Mouse (Mus musculus): ENCODE results near the gene Tldc1. TPM values are rescaled to one million over a fixed set of nuclear protein-coding genes. Genes with fewer than 3 reads are reported as not detected.

Gene Tldc1
- polyA plus RNA-seq, 1 experiment, result 7.4 TPM

DNA sequence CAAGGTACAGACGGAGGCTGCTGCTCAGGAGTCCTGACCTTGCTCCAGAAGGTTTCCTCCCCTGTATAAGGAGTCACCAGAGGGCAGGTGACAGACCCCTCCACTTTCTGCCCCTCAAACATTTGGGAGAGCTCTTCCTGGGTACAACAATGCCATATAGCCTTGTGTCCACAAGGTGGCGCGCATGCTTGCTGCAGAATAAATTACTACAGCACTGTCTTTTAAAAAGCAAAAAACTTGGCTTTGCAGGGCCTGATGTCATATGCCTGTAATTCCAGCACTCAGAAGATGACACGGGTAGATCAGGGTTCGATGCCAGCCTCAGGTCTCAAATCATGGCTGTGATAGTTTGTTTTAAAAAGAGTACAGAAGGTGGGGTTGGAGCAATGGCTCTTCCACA is 4.5 kb upstream of the Tldc1 start:
- 5% methylated on average over 5 of the region's 5 CpGs for WGBS
- TF ChIP-seq POLR2A (IDR thresholded peaks at IDR 0.05; ENCODE audit: low read depth, low read length) (no peak), CTCF (IDR thresholded peaks at IDR 0.05; ENCODE audit: extremely low read depth, insufficient read length, insufficient replicate concordance, low read depth, low read length) (peak; percentile 79; the same call in 1 of the 2 replicates)
- H3K4me3 ChIP-seq (ENCODE audit: low read depth, low read length), result no peak overlapping the region
- H3K27ac ChIP-seq (ENCODE audit: insufficient read depth, low read depth, low read length), result no peak overlapping the region
- H3K27me3 ChIP-seq (ENCODE audit: control insufficient read depth, insufficient read depth, low read length), result no peaks in the 10 kb centered on the region
- H3K4me1 ChIP-seq (ENCODE audit: control insufficient read depth, insufficient read depth, insufficient read length, low read length), result peaks cover 14% of the 10 kb centered on the region
- no peaks in the 10 kb centered on the region for H3K36me3 ChIP-seq (ENCODE audit: control insufficient read depth, insufficient read depth, low read length)

DNA sequence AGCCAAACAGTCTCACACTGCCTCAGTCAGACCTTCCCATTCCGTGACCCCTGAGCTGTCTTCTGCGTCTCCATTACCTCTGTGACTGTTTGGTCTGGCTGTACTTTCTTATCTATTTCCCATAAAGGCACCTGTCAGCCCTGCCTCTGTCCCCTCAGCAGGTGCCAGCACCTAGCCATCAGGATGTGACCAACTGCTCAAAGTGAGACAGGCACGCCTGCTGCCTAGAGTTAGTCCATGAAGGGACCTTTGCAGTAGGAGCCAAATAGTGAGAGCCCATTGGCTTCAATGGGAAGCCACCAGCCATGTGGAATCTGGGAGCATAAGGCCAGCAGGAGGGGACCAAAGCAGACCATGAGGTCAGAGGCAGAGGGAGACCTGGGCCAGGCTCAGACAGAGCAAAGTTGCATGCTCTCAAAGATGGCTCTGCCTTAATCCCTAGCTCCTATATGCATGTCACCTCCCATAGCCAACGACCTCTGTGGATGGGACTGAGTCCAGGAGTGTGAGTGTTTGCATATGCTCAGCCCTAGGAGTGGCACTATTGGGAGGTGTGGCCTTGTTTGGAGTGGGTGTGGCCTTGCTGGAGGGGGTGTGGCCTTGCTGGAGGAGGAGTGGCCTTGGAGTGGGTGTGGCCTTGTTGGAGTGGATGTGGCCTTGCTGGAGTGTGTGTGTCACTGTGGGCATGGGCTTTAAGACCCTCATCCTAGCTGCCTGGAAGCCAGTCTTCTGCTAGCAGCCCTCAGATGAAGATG is 3.0 kb upstream of the Tldc1 start:
- WGBS, result 22% methylated on average over 4 of the region's 4 CpGs
- TF ChIP-seq POLR2A (IDR thresholded peaks at IDR 0.05; ENCODE audit: low read depth, low read length) (no peak), CTCF (IDR thresholded peaks at IDR 0.05; ENCODE audit: extremely low read depth, insufficient read length, insufficient replicate concordance, low read depth, low read length) (no peak)
- Histone ChIP-seq H3K27me3 (ENCODE audit: control insufficient read depth, insufficient read depth, low read length) (no peaks in the 10 kb centered on the region), H3K27ac (ENCODE audit: insufficient read depth, low read depth, low read length) (peak overlapping the region; percentile 28; the same call in 1 of the 2 replicates), H3K4me1 (ENCODE audit: control insufficient read depth, insufficient read depth, insufficient read length, low read length) (peaks cover 20% of the 10 kb centered on the region), H3K4me3 (ENCODE audit: low read depth, low read length) (no peak overlapping the region), H3K36me3 (ENCODE audit: control insufficient read depth, insufficient read depth, low read length) (no peaks in the 10 kb centered on the region)

DNA sequence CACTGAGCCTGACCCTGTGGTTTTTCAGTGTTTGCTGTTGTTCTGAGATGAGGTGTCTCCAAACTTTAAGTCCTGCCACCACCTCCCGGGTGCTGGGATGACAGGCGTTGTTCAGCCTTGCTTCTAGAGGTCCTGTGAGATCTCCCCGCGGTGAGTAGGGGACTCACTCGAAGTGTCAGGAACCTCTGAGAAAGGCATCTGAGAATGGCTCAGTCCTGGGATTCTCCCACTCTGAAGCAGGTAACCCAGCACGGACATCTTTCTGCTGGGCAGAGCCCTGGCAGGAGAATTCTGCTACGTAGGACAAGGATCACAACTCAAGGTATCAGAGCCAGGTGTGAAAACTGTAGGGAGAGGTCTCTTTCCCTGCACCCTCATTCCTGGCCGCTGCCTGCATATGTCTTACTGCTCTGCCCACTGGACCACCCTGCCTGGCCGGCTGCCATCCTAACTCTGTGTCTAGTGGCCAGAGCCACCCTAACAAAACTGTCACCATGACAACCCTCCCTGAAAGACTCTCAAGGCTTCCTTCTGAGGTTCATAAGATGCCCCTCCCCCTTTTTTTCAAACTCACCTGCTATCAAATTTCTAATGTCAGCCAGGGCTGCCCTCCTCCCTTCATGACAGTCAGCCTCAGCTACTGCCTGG is 2.3 kb upstream of the Tldc1 start:
- H3K36me3 ChIP-seq (ENCODE audit: control insufficient read depth, insufficient read depth, low read length), result no peaks in the 10 kb centered on the region
- H3K4me1 ChIP-seq (ENCODE audit: control insufficient read depth, insufficient read depth, insufficient read length, low read length), result peaks cover 20% of the 10 kb centered on the region
- no peak overlapping the region for H3K27ac ChIP-seq (ENCODE audit: insufficient read depth, low read depth, low read length)
- no peaks in the 10 kb centered on the region for H3K27me3 ChIP-seq (ENCODE audit: control insufficient read depth, insufficient read depth, low read length)
- WGBS, result 76% methylated on average over 9 of the region's 9 CpGs
- no peak overlapping the region for H3K4me3 ChIP-seq (ENCODE audit: low read depth, low read length)
- TF ChIP-seq CTCF (IDR thresholded peaks at IDR 0.05; ENCODE audit: extremely low read depth, insufficient read length, insufficient replicate concordance, low read depth, low read length), result no peak
- no peak for TF ChIP-seq POLR2A (IDR thresholded peaks at IDR 0.05; ENCODE audit: low read depth, low read length)

DNA sequence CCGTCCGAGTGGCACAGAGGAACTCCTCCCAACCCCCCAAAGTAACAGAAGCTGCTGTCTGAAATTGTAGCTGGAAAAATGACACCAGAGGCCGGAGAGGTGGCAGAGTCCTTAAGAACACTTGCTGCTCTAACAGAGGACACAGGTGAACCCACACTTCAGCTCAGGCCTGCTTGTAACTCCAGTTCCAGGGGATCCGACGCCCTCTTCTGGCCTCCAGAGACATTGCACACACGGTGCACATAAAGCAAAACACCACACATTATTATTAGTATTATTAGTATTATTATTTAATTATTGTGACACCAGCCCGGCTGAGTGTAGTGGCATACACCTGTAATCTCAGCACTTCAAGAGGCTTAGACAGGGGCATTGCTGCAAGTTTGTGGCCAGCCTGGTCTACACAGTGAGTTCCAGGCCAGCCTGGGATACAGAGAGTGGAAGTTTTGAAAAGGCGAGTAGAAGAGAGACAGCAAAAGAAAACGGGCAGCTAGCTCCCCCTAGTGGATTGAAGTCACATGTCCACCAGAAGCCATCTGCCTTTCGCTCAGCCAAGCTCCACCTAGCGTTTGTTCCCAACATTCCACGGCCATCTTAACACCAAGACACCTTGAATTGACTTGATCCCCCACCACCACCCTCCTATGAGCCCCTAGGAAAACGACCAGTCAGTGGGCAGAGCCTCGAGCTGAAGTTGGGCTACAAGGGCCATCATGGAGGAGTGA is 959 bp upstream of the Tldc1 start:
- no peaks in the 10 kb centered on the region for H3K36me3 ChIP-seq (ENCODE audit: control insufficient read depth, insufficient read depth, low read length)
- H3K27ac ChIP-seq (ENCODE audit: insufficient read depth, low read depth, low read length), result no peak overlapping the region
- no peak overlapping the region for H3K4me3 ChIP-seq (ENCODE audit: low read depth, low read length)
- no peaks in the 10 kb centered on the region for H3K27me3 ChIP-seq (ENCODE audit: control insufficient read depth, insufficient read depth, low read length)
- TF ChIP-seq CTCF (IDR thresholded peaks at IDR 0.05; ENCODE audit: extremely low read depth, insufficient read length, insufficient replicate concordance, low read depth, low read length), result peak; percentile 99
- no peak; the same call in 1 of the 2 replicates for TF ChIP-seq POLR2A (IDR thresholded peaks at IDR 0.05; ENCODE audit: low read depth, low read length)
- H3K4me1 ChIP-seq (ENCODE audit: control insufficient read depth, insufficient read depth, insufficient read length, low read length), result peaks cover 20% of the 10 kb centered on the region
- WGBS, result 23% methylated on average over 14 of the region's 14 CpGs

DNA sequence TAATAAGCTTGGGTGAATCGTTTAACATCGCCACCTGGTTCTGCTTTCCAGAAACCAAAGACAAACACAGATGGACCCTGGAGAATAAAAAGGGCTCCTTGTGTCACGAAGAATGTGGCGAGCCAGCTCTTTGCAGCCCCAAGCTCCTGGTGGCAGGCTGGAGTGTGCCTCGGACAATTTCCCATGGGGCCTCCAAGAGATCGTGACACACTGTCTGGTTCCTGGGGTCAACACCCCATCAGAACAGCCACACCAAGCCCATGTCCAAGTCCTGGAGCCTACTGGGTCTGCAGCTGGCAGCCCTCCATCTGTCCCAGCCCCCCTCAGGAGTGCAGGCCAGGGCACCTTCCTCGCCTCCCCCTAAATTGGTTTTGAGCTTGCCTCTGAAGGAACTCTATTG is 451 bp downstream of the Tldc1 start:
- H3K27me3 ChIP-seq (ENCODE audit: control insufficient read depth, insufficient read depth, low read length), result no peaks in the 10 kb centered on the region
- WGBS, result 4% methylated on average over 7 of the region's 7 CpGs
- peak overlapping the region; percentile 53 for H3K27ac ChIP-seq (ENCODE audit: insufficient read depth, low read depth, low read length)
- H3K4me3 ChIP-seq (ENCODE audit: low read depth, low read length), result peak overlapping the region; percentile 72
- peaks cover 20% of the 10 kb centered on the region for H3K4me1 ChIP-seq (ENCODE audit: control insufficient read depth, insufficient read depth, insufficient read length, low read length)
- H3K36me3 ChIP-seq (ENCODE audit: control insufficient read depth, insufficient read depth, low read length), result no peaks in the 10 kb centered on the region
- TF ChIP-seq CTCF (IDR thresholded peaks at IDR 0.05; ENCODE audit: extremely low read depth, insufficient read length, insufficient replicate concordance, low read depth, low read length) (no peak), POLR2A (IDR thresholded peaks at IDR 0.05; ENCODE audit: low read depth, low read length) (no peak)

- Histone ChIP-seq H3K4me3 (ENCODE audit: low read depth, low read length) (no peak overlapping the region), H3K27ac (ENCODE audit: insufficient read depth, low read depth, low read length) (no peak overlapping the region), H3K4me1 (ENCODE audit: control insufficient read depth, insufficient read depth, insufficient read length, low read length) (peaks cover 20% of the 10 kb centered on the region), H3K36me3 (ENCODE audit: control insufficient read depth, insufficient read depth, low read length) (peaks cover 2% of the 10 kb centered on the region; the same call in 1 of the 2 replicates), H3K27me3 (ENCODE audit: control insufficient read depth, insufficient read depth, low read length) (no peaks in the 10 kb centered on the region)
- WGBS, result 83% methylated on average over 7 of the region's 7 CpGs
- TF ChIP-seq CTCF (IDR thresholded peaks at IDR 0.05; ENCODE audit: extremely low read depth, insufficient read length, insufficient replicate concordance, low read depth, low read length) (no peak), POLR2A (IDR thresholded peaks at IDR 0.05; ENCODE audit: low read depth, low read length) (no peak)
These were observed 1.5 kb downstream of the Tldc1 start for GRCm38 (mm10) chr8:119776668-119777245.
